Mouse (Mus musculus) bone marrow macrophage, adult 2 months (primary cell): ENCODE measurements around the gene Osbpl10.

Experiments used
- CTCF ChIP-seq: IDR thresholded peaks from 2 replicates; pipeline ENCODE4 v1.5.1; 2012; ENCODE audit warnings: low read depth, mild to moderate bottlenecking, low read length, moderate library complexity
- POLR2A ChIP-seq: IDR thresholded peaks from 2 replicates; pipeline ENCODE4 v1.6.1; 2012; ENCODE audit warnings: mild to moderate bottlenecking, low read depth, low read length, borderline replicate concordance

- no peak for TF ChIP-seq CTCF
- TF ChIP-seq POLR2A = no peak
Measured at GRCm38 (mm10) chr9:115137858-115138257, 159.5 kb downstream of the Osbpl10 start.
